Mouse (Mus musculus): ENCODE data around the gene Rmnd5b. TPM values are rescaled to one million over a fixed set of nuclear protein-coding genes. Genes with fewer than 3 reads are reported as not detected.

Rmnd5b gene
- total and polyA plus RNA-seq, 3 experiments: 41.1 to 59.5 (median 46.7) TPM

- no peak for TF ChIP-seq RAD21 (IDR thresholded peaks at IDR 0.05; ENCODE audit: low read depth, low read length)
Observed at GRCm38 (mm10) chr11:51635525-51636322, at the start of gene Rmnd5b (continued).

GRCm38 (mm10) chr11:51681976-51682374 is 46.3 kb upstream of the Rmnd5b start:
- Histone ChIP-seq H3K9ac (ENCODE audit: insufficient read depth, low read depth) (no peak overlapping the region), H3K27ac (ENCODE audit: insufficient read depth, low read depth) (no peak overlapping the region), H3K36me3 (replicated peaks in 1 of 2; ENCODE audit: control insufficient read depth in 1 of 2, insufficient read depth in 1 of 2, low read length in 1 of 2) (peaks cover 3 to 16% of the 10 kb centered on the region in 2 experiments), H3K4me2 (ENCODE audit: insufficient read depth, low read depth, poor library complexity, severe bottlenecking) (no peak overlapping the region), H3K4me3 (replicated peaks in 1 of 3; ENCODE audit: low read depth in 2 of 3, low read length in 2 of 3, poor library complexity in 1 of 3) (no peak overlapping the region), H3K79me2 (replicated peaks; ENCODE audit: control insufficient read depth, extremely low read depth, insufficient read depth, poor library complexity, severe bottlenecking) (no peaks in the 10 kb centered on the region), H3K9me3 (replicated peaks; ENCODE audit: low read length) (no peaks in the 10 kb centered on the region), H3K4me1 (ENCODE audit: control insufficient read depth in 1 of 2, insufficient read depth in 2 of 2) (peaks cover 0 to 15% of the 10 kb centered on the region in 2 experiments; a peak in 2 of 4 replicates), H3K27me3 (replicated peaks) (no peaks in the 10 kb centered on the region)
- no peak for TF ChIP-seq MAZ (IDR thresholded peaks at IDR 0.05; ENCODE audit: low read depth, low read length)
- TF ChIP-seq IRF4 (IDR thresholded peaks at IDR 0.05; ENCODE audit: low read depth, low read length): no peak
- no peak for TF ChIP-seq EP300 (IDR thresholded peaks at IDR 0.05; ENCODE audit: low read length)
- no peak for TF ChIP-seq POLR2A (IDR thresholded peaks at IDR 0.05; ENCODE audit: low read depth, low read length)
- TF ChIP-seq UBTF (IDR thresholded peaks at IDR 0.05; ENCODE audit: low read depth, low read length): no peak
- no peak for TF ChIP-seq NRF1 (IDR thresholded peaks at IDR 0.05; ENCODE audit: low read depth, low read length)
- TF ChIP-seq ETS1 (conservative IDR thresholded peaks at IDR 0.05; ENCODE audit: low read depth, low read length): no peak
- TF ChIP-seq ZMIZ1 (IDR thresholded peaks at IDR 0.05; ENCODE audit: low read depth, low read length): no peak
- no peak for TF ChIP-seq USF1 (IDR thresholded peaks at IDR 0.05; ENCODE audit: low read depth, low read length)
- TF ChIP-seq RCOR1 (conservative IDR thresholded peaks at IDR 0.05; ENCODE audit: low read depth, low read length): no peak
- TF ChIP-seq ELF1 (IDR thresholded peaks at IDR 0.05; ENCODE audit: low read depth, low read length): no peak
- no peak for TF ChIP-seq ZC3H11A (IDR thresholded peaks at IDR 0.05; ENCODE audit: low read depth, low read length)
- no peak for TF ChIP-seq JUND (conservative IDR thresholded peaks at IDR 0.05; ENCODE audit: low read depth, low read length)
- TF ChIP-seq GABPA (IDR thresholded peaks at IDR 0.05; ENCODE audit: insufficient replicate concordance, low read depth, low read length): no peak
- TF ChIP-seq SIN3A (IDR thresholded peaks at IDR 0.05; ENCODE audit: low read length): no peak
- TF ChIP-seq CHD1 (IDR thresholded peaks at IDR 0.05; ENCODE audit: low read depth, low read length): no peak
- dilution Hi-C loops (cut with MboI; ENCODE audit: extremely low pct_ligation_motif_present, extremely low pct_unique_long_range_greater_than_20kb, low sequenced_read_pairs): no loop called here
- in situ Hi-C loops (cut with MboI; ENCODE audit: low pct_ligation_motif_present, low pct_unique_long_range_greater_than_20kb, low sequenced_read_pairs): loop anchor here (10.0 kb wide), 1 partner anchor 67 kb away; the partner anchor contains the start of gene Nhp2
- DNase-seq (ENCODE audit: extremely low read depth): no peak

Data from CH12.LX (cell line).